Mouse (Mus musculus) naive thymus-derived CD4-positive, alpha-beta T cell, adult 2 months (primary cell): ENCODE data around the gene Rasd2.

ENCODE experiments used
- DNase-seq: peaks from one replicate; pipeline ENCODE4 v3.0.0-alpha.2; 2011; ENCODE audit warnings: low read depth

The Rasd2 gene

DNA sequence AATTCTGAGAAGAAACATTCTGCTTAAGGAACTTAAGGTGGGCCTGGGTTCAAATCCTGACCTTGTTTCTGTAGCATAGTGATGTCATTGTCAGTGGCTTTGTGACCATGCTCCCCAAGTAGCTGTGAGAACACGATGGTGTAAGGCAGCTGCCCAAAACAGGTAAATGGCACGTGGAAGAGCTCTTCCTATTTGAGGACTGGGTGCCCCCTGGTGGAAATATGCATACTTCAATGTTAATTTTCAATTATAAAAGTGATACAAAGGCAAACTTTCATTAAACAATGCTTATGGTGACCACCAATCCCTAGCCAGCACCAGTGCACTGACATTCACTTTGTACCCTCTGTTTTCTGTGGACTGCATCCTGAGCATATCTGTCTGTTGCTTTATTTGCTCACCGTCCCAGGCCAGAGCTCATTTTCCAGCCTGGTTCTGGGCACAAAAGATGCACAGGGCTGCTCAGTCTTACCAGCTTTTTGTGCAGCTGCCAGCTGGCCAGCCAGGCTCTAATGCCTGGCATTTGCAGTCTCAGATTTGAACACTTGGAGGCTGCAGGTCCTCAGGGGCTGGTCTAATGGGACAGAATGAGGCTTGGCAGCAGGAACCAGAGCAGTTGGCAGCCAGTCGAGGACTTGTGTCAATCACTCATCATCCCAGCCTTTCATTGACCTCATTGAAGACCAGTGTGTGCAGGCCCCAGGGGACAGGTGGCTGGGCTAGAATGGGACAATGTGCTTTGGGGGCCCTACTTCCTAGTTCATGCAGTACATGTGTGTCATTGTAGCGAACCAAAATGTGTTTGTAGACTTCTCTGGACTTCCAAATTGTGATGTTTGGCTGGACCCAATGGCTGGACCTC, 6.4 kb downstream of the Rasd2 start:
- DNase-seq: peak; percentile 22

DNA sequence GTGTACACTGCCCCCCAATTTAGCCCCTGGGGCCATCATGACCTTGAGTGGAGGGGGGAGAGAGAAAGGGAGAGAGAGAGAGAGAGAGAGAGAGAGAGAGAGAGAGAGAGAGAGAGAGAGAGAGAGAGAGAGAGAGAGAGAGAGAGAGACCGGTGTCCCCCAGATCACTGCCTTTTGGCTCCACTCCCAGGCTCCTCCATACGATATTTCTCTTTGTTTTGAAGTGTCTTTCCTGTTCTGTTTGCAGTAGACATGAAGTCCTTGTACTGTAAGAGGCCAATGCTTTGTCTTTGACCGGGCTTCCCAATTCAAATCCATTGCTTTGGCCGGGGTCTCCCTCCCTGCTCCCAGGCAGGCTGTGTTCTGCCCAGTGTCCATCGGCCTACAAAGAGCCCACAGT, 8.9 kb downstream of the Rasd2 start:
- DNase-seq: no peak

- DNase-seq: no peak
Measured at GRCm38 (mm10) chr8:75226773-75227172, 13.0 kb downstream of the Rasd2 start.

DNA sequence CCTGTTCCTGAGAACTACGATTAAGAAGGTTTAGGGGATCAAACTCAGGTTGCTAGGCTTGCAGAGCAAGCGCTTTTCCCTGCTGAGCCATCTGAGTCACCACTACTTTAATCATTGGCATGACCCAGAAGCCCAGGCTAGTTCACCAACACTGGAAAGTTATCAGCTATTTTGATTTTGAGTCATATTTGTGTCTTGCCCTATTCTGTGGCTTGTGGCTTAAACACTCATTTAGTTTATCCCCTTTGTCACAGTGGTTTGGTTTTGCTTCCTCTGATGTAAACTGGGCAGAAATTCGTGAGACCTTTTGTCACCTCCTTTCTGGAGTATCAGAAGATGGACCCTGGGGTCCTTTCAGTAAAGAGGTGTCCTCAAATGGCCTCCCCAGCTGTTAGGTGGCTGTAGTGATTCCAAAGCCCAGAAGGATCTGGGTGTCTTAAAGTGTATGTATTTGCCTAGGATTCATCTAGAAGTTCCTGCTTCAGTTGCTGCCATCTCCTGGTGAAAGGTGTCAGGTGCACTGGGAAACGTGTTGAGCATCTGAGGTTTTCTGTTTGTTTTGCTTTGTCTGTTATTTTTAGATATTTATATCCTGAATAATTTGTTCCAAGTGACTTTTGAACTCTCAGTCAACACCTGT, 20.3 kb downstream of the Rasd2 start:
- no peak for DNase-seq

GRCm38 (mm10) chr8:75247331-75247730, 33.6 kb downstream of the Rasd2 start:
- DNase-seq: no peak

GRCm38 (mm10) chr8:75249186-75249585, 35.4 kb downstream of the Rasd2 start:
- DNase-seq: no peak

- DNase-seq: no peak
Measured at GRCm38 (mm10) chr8:75254027-75254426, 40.3 kb downstream of the Rasd2 start.

DNA sequence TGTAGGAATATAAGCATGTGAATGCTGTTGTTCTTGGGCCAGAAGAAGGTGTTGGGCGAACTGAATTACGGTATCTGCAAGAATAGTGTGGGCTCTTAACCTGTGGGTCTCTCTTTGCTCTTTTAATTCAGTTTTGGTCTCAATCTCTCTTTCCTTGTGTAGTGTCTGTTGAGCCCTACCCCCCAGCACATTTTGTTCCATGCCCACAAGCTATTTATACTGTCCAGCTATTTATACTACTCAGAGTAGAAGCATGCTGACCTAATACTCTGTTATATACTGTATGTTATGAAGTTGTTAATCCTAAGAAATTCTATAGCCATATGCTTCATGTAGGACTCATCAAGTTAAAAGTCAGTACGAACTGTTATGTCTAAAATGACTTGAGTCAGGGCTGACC, 41.9 kb downstream of the Rasd2 start:
- DNase-seq: no peak

DNA sequence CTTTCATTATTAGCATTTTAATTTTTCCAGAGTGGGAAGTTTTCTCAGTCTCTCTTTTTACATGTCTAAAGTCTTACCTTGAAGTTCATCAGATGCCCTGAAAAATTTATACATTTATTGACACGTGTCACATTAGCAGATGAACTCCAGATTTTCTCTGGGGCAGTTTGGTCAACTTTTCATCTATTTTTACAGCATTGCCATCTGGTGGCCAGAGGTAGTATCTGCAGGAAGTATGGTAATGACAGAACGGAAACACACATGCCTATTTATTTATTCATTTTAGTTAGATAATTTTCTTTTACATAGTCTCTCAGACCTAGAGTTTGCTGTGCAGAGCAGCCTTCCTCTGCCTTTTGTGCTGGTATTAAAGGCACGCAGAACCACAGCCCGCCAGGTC, 58.4 kb downstream of the Rasd2 start:
- DNase-seq: peak; percentile 12
